Mouse (Mus musculus) monocyte, adult 2 months (primary cell): ENCODE results near the gene Ocel1.

Experiments
- DNase-seq, 2 experiments: peaks; one replicate each; pipeline ENCODE4 v3.0.0; 2022; ENCODE audit warnings: low spot score in 2 of 2, low read depth in 1 of 2

Ocel1 gene

GRCm38 (mm10) chr8:71379512-71380075, 8.5 kb downstream of the Ocel1 start:
- no peak for DNase-seq

GRCm38 (mm10) chr8:71380178-71381171, 9.4 kb downstream of the Ocel1 start:
- DNase-seq = no peak

DNA sequence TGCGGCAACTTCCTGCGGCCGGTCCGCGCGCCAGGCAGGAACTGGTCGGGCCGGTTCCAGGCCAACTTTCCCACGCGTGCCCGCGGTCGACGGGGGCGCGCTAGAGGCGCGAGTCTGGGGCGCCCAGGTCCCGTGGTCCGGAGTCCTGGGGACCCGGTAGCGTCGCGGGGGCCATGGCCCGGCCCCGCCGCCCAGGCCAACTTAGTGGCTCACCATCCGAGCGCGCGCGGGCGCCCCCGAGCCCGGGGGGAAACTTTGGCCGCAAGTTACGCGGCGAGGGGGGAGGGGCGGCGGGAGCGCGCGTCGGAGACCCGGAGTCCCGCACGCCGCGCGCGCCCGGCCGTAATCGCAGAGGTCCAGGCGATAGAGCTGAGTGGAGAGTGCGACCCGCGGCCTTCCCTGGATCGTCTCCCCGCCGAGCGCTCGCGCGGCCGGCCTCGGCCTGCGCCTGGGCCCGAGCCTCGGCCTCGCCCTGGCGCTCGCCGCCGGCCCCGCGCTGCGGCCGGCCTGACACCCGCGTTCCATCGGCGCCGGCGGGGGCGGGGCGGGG, 10.4 kb downstream of the Ocel1 start, which contains the start of gene Nr2f6:
Gene Nr2f6, minus strand, starts transcription at position 540 of the 550 bp plus-strand sequence.
- DNase-seq = peak in 1 of 2 experiments; percentile 50

GRCm38 (mm10) chr8:71381971-71382961, 11.2 kb downstream of the Ocel1 start:
- DNase-seq = peak in 1 of 2 experiments; percentile 51

DNA sequence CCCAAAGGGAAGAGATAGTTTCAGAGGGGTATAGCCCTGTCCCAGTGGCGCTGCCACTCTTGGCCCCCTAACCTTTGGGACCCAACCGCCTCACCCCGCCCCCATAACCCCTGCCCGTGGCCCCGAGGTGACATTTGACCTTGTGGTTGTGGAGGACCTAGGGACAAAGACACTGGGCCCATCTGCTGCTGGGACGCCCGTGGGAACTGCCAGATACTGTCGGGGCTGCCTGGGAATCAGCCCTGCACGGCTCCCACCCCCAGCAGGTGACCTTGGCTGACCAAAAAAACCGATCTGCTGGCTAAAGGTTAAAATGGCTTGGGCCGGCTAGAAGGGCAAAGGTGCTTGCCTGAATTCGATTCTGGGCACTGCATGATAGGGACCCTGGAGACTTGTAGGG, 12.3 kb downstream of the Ocel1 start:
- DNase-seq = no peak

DNA sequence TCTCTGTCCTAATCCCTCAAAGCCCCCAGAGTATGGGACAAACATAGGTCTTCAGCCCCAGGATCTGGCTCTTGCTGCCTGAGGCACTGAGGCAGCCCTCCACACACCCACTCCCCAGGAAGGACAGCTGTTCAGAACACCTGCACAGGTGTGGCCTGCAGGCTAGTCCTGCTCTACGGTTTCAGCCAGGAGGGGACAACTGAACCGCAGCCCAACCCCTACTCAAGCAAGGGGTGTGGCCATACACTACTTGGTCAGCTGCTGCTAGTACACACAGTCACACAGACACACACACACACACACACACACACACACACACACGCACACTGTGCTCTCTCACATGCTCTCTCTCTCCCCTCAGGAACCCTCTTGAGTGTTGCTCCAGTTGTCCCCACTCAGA, 12.8 kb downstream of the Ocel1 start:
- no peak for DNase-seq

- DNase-seq = no peak
Measured at GRCm38 (mm10) chr8:71385212-71385835, 14.2 kb downstream of the Ocel1 start.

- DNase-seq = no peak
Measured at GRCm38 (mm10) chr8:71388267-71388666, 17.2 kb downstream of the Ocel1 start.

GRCm38 (mm10) chr8:71391696-71392095, 20.6 kb downstream of the Ocel1 start:
- DNase-seq = no peak

- no peak for DNase-seq
Measured at GRCm38 (mm10) chr8:71392391-71392790, 21.3 kb downstream of the Ocel1 start.

GRCm38 (mm10) chr8:71392871-71393270, 21.8 kb downstream of the Ocel1 start:
- DNase-seq = no peak

- DNase-seq = no peak
Measured at GRCm38 (mm10) chr8:71394481-71394880, 23.4 kb downstream of the Ocel1 start.

DNA sequence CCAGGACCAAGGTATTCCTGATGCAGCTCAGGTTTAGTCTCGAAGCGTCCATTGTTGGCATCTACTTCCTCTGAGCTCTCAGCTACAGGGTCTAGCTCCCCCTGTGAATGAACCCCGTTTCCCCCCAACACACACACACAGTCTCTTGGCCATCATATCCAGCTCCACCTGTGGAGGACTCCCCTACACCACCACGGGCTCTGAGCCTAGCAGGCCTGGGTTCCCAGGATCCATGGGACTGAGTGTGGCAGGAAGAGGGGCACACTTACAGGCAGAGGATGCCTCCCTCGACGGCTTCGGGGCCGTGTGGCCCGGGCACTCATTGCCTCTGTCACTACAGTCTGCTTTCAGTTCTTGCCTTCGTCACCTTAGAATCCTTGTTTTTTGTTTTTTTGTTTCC, 24.0 kb downstream of the Ocel1 start:
- no peak for DNase-seq

DNA sequence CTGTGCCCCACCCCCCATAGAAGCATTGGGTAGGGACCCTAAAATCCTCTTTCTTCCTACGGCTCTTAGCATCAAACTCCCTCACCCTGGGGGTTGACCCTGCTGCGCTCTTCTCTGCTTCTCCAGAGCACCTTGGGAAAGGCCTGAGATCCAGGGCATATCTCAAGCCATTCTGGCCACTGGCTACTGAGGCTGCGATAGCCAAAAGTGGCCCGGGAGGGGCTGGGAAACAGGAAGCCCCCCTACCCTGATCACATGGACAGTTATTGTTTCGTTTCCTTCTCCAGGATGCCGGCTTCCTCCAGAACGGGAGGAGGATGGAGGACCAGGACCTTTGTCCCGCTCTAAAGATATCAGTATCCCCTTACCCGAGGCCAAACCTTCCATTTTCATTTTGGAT, 24.5 kb downstream of the Ocel1 start, which contains the start of gene Ushbp1:
Gene Ushbp1, minus strand, starts transcription at position 174 of the 400 bp plus-strand sequence.
- no peak for DNase-seq

GRCm38 (mm10) chr8:71396639-71397305, 25.7 kb downstream of the Ocel1 start, which contains the start of gene Babam1:
TSS of gene Babam1 (plus strand) at chr8:71396861.
- peak; percentile 87 to 93 for DNase-seq

- DNase-seq = no peak
Measured at GRCm38 (mm10) chr8:71397701-71398100, 26.6 kb downstream of the Ocel1 start.

- no peak for DNase-seq
Measured at GRCm38 (mm10) chr8:71400826-71401225, 29.7 kb downstream of the Ocel1 start.

- no peak for DNase-seq
Measured at GRCm38 (mm10) chr8:71401454-71401853, 30.4 kb downstream of the Ocel1 start.

- no peak for DNase-seq
Measured at GRCm38 (mm10) chr8:71402446-71402964, 31.4 kb downstream of the Ocel1 start.
